Mouse (Mus musculus) intestine, postnatal 0 days (tissue): ENCODE results near the gene D1Ertd622e. TPM values are rescaled to one million over a fixed set of nuclear protein-coding genes. Genes with fewer than 3 reads are reported as not detected.

Source experiments
- ATAC-seq: fragments of 200-750 bp; cut with Nextera tagmentation; 2 replicates; pipeline ENCODE4 v1.8.0; 2017; ENCODE audit warnings: mild to moderate bottlenecking, moderate TSS enrichment, moderate library complexity
- H3K27ac ChIP-seq: fragments of 300-500 bp; sonication (generic); 2 replicates; pipeline ENCODE4 v1.5.1; 2014; ENCODE audit warnings: mild to moderate bottlenecking, low read depth, low read length, moderate library complexity
- H3K27me3 ChIP-seq: fragments of 300-500 bp; sonication (generic); replicated peaks from 2 replicates; pipeline ENCODE4 v1.6.1; 2014; ENCODE audit warnings: low read length, mixed read lengths; ENCODE audit not compliant: control insufficient read depth, insufficient read depth
- H3K36me3 ChIP-seq: fragments of 300-500 bp; sonication (generic); 2 replicates; pipeline ENCODE4 v1.6.1; 2014; ENCODE audit warnings: mild to moderate bottlenecking, moderate library complexity; ENCODE audit not compliant: control insufficient read depth, insufficient read depth
- H3K4me1 ChIP-seq: fragments of 300-500 bp; sonication (generic); replicated peaks from 2 replicates; pipeline ENCODE4 v1.6.1; 2014; ENCODE audit warnings: antibody characterized with exemption, low read length, mixed read lengths; ENCODE audit not compliant: control insufficient read depth, insufficient read depth
- H3K4me2 ChIP-seq: fragments of 300-500 bp; sonication (generic); replicated peaks from 2 replicates; pipeline ENCODE4 v1.6.1; 2014; ENCODE audit warnings: low read depth, mild to moderate bottlenecking, moderate library complexity
- H3K4me3 ChIP-seq: fragments of 300-500 bp; sonication (generic); 2 replicates; pipeline ENCODE4 v1.5.1; 2014; ENCODE audit warnings: low read depth, low read length
- H3K9ac ChIP-seq: fragments of 300-500 bp; sonication (generic); 2 replicates; pipeline ENCODE4 v1.6.1; 2014; ENCODE audit warnings: mild to moderate bottlenecking, low read depth, low read length
- H3K9me3 ChIP-seq: fragments of 300-500 bp; sonication (generic); 2 replicates; pipeline ENCODE4 v1.6.1; 2016; ENCODE audit warnings: mixed run types; ENCODE audit not compliant: control insufficient read depth
- CTCF ChIP-seq: sonication (generic); IDR thresholded peaks from 2 replicates; pipeline ENCODE4 v1.5.1; 2016; ENCODE audit warnings: low read depth, mild to moderate bottlenecking, control low read depth, antibody characterized with exemption, moderate library complexity
- WGBS: fragments of 180-500 bp; shearing (Covaris S2); extraction: QIAGEN DNeasy Blood & Tissue Kit; methylation state at CpG from one replicate; pipeline ENCODE4 v1.1.7; 2014; 5-methylcytosine and 5-hydroxymethylcytosine counted together
- polyA plus RNA-seq: library from polyadenylated mRNA; unstranded; fragments of >200 nt; fragmentation: Nextera tagmentation; extraction: Ambion mirVana; gene quantifications from 2 replicates; pipeline ENCODE4 v1.2.1, GENCODE M21; 2015

D1Ertd622e gene
- polyA plus RNA-seq, 1 experiment from 2014 or later = 29.5 TPM

DNA sequence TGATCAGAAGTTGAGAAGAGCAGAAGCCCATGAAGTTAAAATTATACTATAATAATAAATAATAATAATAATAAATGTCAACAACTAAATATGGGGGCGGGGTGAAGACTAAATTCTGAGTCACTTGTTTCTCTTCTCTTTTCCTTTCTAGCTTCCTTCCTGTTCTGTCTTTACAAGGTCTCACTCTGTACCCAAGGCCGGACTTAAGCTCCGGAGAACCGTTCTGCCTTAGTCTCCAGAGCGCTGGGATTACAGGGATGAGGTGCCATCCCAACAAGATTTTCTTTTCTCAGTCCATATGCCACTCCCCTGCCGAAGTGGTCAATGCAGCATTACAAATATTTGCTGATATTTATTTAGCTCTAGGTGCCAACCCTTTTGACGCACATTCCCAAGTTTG, 450 bp upstream of the D1Ertd622e start:
- no peaks in the 10 kb centered on the region for H3K36me3 ChIP-seq
- no peaks in the 10 kb centered on the region for H3K4me1 ChIP-seq
- H3K9me3 ChIP-seq = no peaks in the 10 kb centered on the region
- H3K9ac ChIP-seq = peak overlapping the region; percentile 74
- 0 out of 2 replicates have a peak, but pooled peaks have one; percentile 27 for ATAC-seq
- H3K27me3 ChIP-seq = no peaks in the 10 kb centered on the region
- H3K4me2 ChIP-seq = peak overlapping the region; percentile 87
- H3K4me3 ChIP-seq = peak overlapping the region; percentile 82
- 17% methylated on average over 7 of the region's 7 CpGs for WGBS
- peak overlapping the region; percentile 91 for H3K27ac ChIP-seq
- TF ChIP-seq CTCF = no peak

DNA sequence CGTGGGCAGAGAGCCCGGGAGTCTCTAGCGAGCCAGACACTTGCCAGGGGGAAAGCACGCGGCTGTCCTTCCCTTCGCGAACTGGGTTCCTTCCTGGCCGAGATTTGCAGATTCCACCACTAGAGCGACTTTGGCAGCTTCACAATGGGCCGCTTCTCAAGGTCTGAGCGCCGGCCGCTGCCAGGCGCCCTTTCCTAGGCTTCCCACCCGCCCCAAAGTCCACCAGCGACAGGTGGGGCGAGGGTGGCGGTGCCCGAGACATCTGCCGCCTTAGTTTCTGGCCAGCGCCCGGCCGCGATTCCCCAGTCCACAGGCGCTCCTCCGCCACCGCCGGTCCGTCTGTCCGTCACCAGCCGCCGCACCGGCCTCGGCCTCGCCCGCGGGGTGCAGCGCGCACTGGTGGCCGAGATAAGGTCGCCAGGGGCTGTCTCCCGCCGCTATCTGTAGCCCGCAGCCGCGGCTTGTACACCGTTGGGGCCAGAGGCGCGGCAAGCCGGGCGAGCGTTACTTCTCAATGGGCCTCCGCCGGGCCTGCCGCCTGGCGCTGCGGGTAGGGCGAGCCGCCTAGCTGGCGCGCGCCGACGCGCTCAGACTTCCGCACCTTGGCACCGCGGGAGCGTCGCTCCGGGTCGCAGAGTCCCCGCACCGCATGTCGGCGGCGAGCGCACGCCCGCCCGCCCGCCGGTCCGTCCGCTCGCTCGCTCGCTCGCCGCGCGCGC, 1.0 kb downstream of the D1Ertd622e start:
- Histone ChIP-seq H3K27me3 (no peaks in the 10 kb centered on the region), H3K4me3 (peak overlapping the region; percentile 82), H3K27ac (peak overlapping the region; percentile 91), H3K9me3 (no peaks in the 10 kb centered on the region), H3K4me1 (no peaks in the 10 kb centered on the region), H3K4me2 (peak overlapping the region; percentile 87), H3K9ac (peak overlapping the region; percentile 74), H3K36me3 (no peaks in the 10 kb centered on the region)
- WGBS = under 1% methylated on average over 61 of the region's 93 CpGs
- TF ChIP-seq CTCF = peak; percentile 52
- peak; percentile 52 for ATAC-seq

DNA sequence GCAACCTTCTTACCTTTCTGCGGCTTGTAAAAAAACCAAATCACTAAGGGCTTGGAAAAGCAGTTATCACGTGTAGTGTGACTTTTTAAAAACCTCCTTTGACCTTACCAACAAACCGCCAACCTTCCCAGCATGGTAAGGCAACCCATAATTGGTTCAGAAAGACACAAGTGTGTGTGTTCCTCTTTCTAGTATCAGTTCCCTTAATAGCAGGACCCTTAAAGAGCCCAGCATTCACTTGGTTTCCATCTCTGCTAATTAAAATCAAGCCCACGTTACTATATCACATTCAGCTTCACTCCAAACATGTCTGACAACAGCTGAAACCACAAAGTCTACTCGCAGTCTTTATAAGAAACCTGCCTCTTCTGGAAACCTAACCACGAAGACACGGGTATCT, 2.5 kb downstream of the D1Ertd622e start:
- H3K36me3 ChIP-seq = no peaks in the 10 kb centered on the region
- H3K27ac ChIP-seq = no peak overlapping the region
- H3K4me2 ChIP-seq = peak overlapping the region; percentile 87
- no peaks in the 10 kb centered on the region for H3K27me3 ChIP-seq
- H3K9ac ChIP-seq = no peak overlapping the region
- H3K4me3 ChIP-seq = no peak overlapping the region
- ATAC-seq = no peak
- H3K4me1 ChIP-seq = no peaks in the 10 kb centered on the region
- no peak for TF ChIP-seq CTCF
- WGBS = 79% methylated on average over 7 of the region's 7 CpGs
- no peaks in the 10 kb centered on the region for H3K9me3 ChIP-seq

DNA sequence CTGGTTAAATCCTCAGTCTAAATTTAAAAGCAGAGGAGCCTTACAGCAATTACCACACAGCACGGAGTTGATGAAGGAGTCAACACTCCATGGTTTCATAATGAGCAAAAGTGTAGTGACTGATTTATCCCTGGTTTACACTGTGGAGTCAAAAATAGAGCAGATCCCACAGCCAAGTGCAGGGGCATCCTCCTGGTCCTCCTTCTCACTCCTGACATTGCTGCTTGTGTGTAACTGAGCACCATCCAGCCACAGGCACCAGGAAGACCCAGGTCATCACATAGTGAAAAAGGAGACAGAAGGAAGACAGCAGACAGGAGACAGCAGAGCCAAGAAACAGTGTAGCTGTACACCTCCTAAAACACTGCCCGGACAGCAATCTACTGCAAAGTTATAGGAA, 4.1 kb downstream of the D1Ertd622e start:
- ATAC-seq = no peak
- Histone ChIP-seq H3K27me3 (no peaks in the 10 kb centered on the region), H3K36me3 (no peaks in the 10 kb centered on the region), H3K9me3 (no peaks in the 10 kb centered on the region), H3K4me3 (no peak overlapping the region), H3K27ac (no peak overlapping the region), H3K4me1 (no peaks in the 10 kb centered on the region), H3K9ac (no peak overlapping the region), H3K4me2 (no peak overlapping the region)
- TF ChIP-seq CTCF = no peak
- WGBS = 80% methylated on average over 2 of the region's 2 CpGs

DNA sequence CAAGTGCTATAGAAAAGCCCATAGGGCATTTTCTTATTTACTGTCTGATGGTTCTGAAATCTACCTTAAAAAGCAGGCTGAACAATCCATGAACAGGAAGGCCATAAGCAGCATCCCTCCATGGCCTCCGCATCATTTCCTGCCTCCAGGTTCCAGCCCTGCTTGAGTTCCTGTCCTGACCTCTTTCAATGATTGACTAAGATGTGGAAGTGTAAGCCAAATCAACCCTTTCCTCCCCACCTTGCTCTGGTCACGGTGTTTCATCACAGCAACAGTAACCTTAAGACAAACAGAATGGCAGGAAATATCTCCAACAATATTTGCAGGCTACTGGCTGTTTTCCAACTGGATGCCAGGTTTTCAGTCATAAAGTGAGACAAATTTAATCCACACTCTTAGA, 4.7 kb downstream of the D1Ertd622e start:
- Histone ChIP-seq H3K9ac (no peak overlapping the region), H3K4me2 (no peak overlapping the region), H3K9me3 (no peaks in the 10 kb centered on the region), H3K4me1 (no peaks in the 10 kb centered on the region), H3K4me3 (no peak overlapping the region), H3K27ac (no peak overlapping the region), H3K27me3 (no peaks in the 10 kb centered on the region), H3K36me3 (no peaks in the 10 kb centered on the region)
- no peak for ATAC-seq
- 30% methylated on average over 2 of the region's 2 CpGs for WGBS
- TF ChIP-seq CTCF = no peak

DNA sequence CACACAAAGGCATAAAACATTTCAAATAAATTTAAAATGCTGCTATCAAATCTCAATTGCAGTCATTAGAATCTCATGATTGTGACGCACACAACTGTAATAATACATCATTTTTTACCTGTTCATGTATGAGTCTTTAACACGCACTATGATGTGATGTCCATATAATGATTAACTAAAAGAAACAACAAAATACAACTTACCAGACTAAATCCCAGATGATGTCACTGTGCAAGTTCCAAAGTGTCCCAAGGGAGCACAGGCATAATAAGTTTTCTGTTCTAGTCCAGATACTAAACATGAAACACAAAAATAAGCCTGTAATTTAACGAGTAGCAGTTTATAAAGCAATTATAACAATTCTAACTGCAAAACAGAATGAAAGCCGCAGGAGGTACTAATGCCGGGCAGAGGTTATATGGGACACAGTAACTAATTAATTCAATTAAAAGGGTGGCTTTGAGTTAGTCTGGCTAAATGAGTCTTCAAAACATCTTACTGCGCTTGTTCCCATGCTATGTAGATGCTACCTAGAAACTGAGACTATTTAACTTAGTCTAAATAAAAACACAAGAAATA, 7.4 kb downstream of the D1Ertd622e start:
- no peak for ATAC-seq
- WGBS = 81% methylated on average over 6 of the region's 6 CpGs
- H3K4me2 ChIP-seq = no peak overlapping the region
- no peaks in the 10 kb centered on the region for H3K36me3 ChIP-seq
- no peaks in the 10 kb centered on the region for H3K4me1 ChIP-seq
- no peaks in the 10 kb centered on the region for H3K9me3 ChIP-seq
- no peak overlapping the region for H3K9ac ChIP-seq
- H3K4me3 ChIP-seq = no peak overlapping the region
- no peak overlapping the region for H3K27ac ChIP-seq
- H3K27me3 ChIP-seq = no peaks in the 10 kb centered on the region
- TF ChIP-seq CTCF = no peak
